ENCODE assay signal across 8 mouse cellular contexts in genomic region chr4:130275016-130275822, GRCm38 (mm10). TPM values are rescaled to one million over a fixed set of nuclear protein-coding genes. Genes with fewer than 3 reads are reported as not detected.
A peak's percentile ranks its signal among the peaks of the same experiment; 100 is the strongest.
DNase-seq lines count a peak whose midpoint lies in the region; ATAC-seq and TF ChIP-seq lines count a peak whose summit lies in the region.

No protein-coding gene starts in this region.

- TF ChIP-seq EP300 in lung, postnatal 0 days (IDR thresholded peaks at IDR 0.05): no peak
- TF ChIP-seq EP300 in stomach, postnatal 0 days (optimal IDR thresholded peaks at IDR 0.05): no peak

- H3K9ac ChIP-seq in lung, postnatal 0 days (replicated peaks; ENCODE audit: low read depth): peak overlapping the region; percentile 32; the same call in 1 of the 2 replicates
- H3K9ac ChIP-seq in stomach, postnatal 0 days (ENCODE audit: low read length): peak overlapping the region; percentile 78

- no peak for TF ChIP-seq CTCF in lung, postnatal 0 days (IDR thresholded peaks at IDR 0.05)
- no peak for TF ChIP-seq CTCF in stomach, postnatal 0 days (IDR thresholded peaks at IDR 0.05; ENCODE audit: low read depth)

- peak; percentile 29 for DNase-seq in 3134 (ENCODE audit: extremely low read depth, insufficient read length, low spot score)
- DNase-seq in R1 (ENCODE audit: low read depth, low spot score): peak; percentile 39
- DNase-seq in fat pad, adult 2 months (ENCODE audit: extremely low read depth, low read depth, low spot score): peak; percentile 8
- peak; percentile 31 for DNase-seq in kidney, adult 9 months
- DNase-seq in lung, postnatal 0 days (ENCODE audit: low spot score): peak; percentile 46
- DNase-seq in stomach, postnatal 0 days (ENCODE audit: low spot score): peak; percentile 89
- no peak for DNase-seq in frontal cortex, postnatal 36 days (ENCODE audit: low spot score in 2 of 2)
- DNase-seq in B cell, adult 2 months: no peak

- peak; percentile 86 for ATAC-seq in lung, postnatal 0 days
- peak; percentile 60 for ATAC-seq in stomach, postnatal 0 days (ENCODE audit: low FRiP score, low TSS enrichment)

- H3K36me3 ChIP-seq in lung, postnatal 0 days (ENCODE audit: insufficient read depth, low read length): no peaks in the 10 kb centered on the region
- no peaks in the 10 kb centered on the region for H3K36me3 ChIP-seq in stomach, postnatal 0 days (ENCODE audit: control insufficient read depth, insufficient read depth, low read length)

- no peaks in the 10 kb centered on the region for H3K9me3 ChIP-seq in lung, postnatal 0 days (ENCODE audit: low read length)
- no peaks in the 10 kb centered on the region for H3K9me3 ChIP-seq in stomach, postnatal 0 days (ENCODE audit: control insufficient read depth, low read length)

- no peak overlapping the region for H3K27ac ChIP-seq in lung, postnatal 0 days (ENCODE audit: low read length)
- peak overlapping the region; percentile 86 for H3K27ac ChIP-seq in stomach, postnatal 0 days (replicated peaks)

- H3K4me3 ChIP-seq in lung, postnatal 0 days (ENCODE audit: low read depth, low read length): peak overlapping the region; percentile 48
- peak overlapping the region; percentile 60 for H3K4me3 ChIP-seq in stomach, postnatal 0 days (ENCODE audit: low read depth, low read length)

- H3K4me2 ChIP-seq in lung, postnatal 0 days (replicated peaks; ENCODE audit: low read depth, low read length): peak overlapping the region; percentile 78
- peak overlapping the region; percentile 80 for H3K4me2 ChIP-seq in stomach, postnatal 0 days (replicated peaks; ENCODE audit: low read depth)

- peaks cover 6% of the 10 kb centered on the region; the same call in 1 of the 2 replicates for H3K4me1 ChIP-seq in lung, postnatal 0 days (ENCODE audit: insufficient read depth, low read depth, low read length)
- H3K4me1 ChIP-seq in stomach, postnatal 0 days (replicated peaks; ENCODE audit: control insufficient read depth, insufficient read depth): no peaks in the 10 kb centered on the region

- 3% methylated on average over 56 of the region's 62 CpGs for WGBS in lung, postnatal 0 days
- 4% methylated on average over 62 of the region's 62 CpGs for whole genome bisulfite sequencing in stomach, postnatal 0 days

- peaks cover 14% of the 10 kb centered on the region; the same call in 1 of the 2 replicates for H3K27me3 ChIP-seq in lung, postnatal 0 days (replicated peaks; ENCODE audit: insufficient read depth, low read length)
- no peaks in the 10 kb centered on the region for H3K27me3 ChIP-seq in stomach, postnatal 0 days (ENCODE audit: control insufficient read depth, insufficient read depth, low read length)

RNA-seq across cellular contexts. Expression of gene Serinc2, which starts 3.8 kb away (rescaled TPM):
- 24.7 and 26.6 TPM in 2 replicates for polyA plus RNA-seq in lung, postnatal 0 days (2015; fragmentation: Nextera tagmentation; extraction: Ambion mirVana)
- polyA plus RNA-seq in stomach, postnatal 0 days (2015; fragmentation: Nextera tagmentation; extraction: Ambion mirVana): 137 and 142 TPM in 2 replicates

RNA-seq across cellular contexts. Expression of gene Fabp3, which starts 33.2 kb away (rescaled TPM):
- polyA plus RNA-seq in lung, postnatal 0 days (2015; fragmentation: Nextera tagmentation; extraction: Ambion mirVana): 88.3 and 112 TPM in 2 replicates
- 74.2 and 83.8 TPM in 2 replicates for polyA plus RNA-seq in stomach, postnatal 0 days (2015; fragmentation: Nextera tagmentation; extraction: Ambion mirVana)

RNA-seq across cellular contexts. Expression of gene Gm10570, which starts 33.3 kb away (rescaled TPM):
- 0.25 and 0.50 TPM in 2 replicates for polyA plus RNA-seq in lung, postnatal 0 days (2015; fragmentation: Nextera tagmentation; extraction: Ambion mirVana)
- not detected in 2 replicates for polyA plus RNA-seq in stomach, postnatal 0 days (2015; fragmentation: Nextera tagmentation; extraction: Ambion mirVana)

RNA-seq across cellular contexts. Expression of gene Gm853, which starts 53.0 kb away (rescaled TPM):
- polyA plus RNA-seq in lung, postnatal 0 days (2015; fragmentation: Nextera tagmentation; extraction: Ambion mirVana): not detected in 2 replicates
- not detected in 2 replicates for polyA plus RNA-seq in stomach, postnatal 0 days (2015; fragmentation: Nextera tagmentation; extraction: Ambion mirVana)

Comparison
In these comparisons a context has a peak if more than half of its experiments do, and no peak if none do; other contexts are left out.
1. DNase-seq: peak in 3134 (single experiment), R1 (single experiment), fat pad, adult 2 months (single experiment), kidney, adult 9 months (single experiment), lung, postnatal 0 days (single experiment) and stomach, postnatal 0 days (single experiment); none in frontal cortex, postnatal 36 days (0 of 2) and B cell, adult 2 months (0 of 2).